Mouse (Mus musculus): ENCODE measurements at regions not wholly inside any gene's neighbourhood (a gene's known extent, or its start where the extent isn't known, plus 50 kb on each side); places are given as distances from the start of the nearest gene placed in this dataset.
"Not testable (repeated sequence)": the region's sequence is repeated elsewhere in the genome, so short reads cannot be mapped to it uniquely, and the experiment has no call there.

- no peak for DNase-seq
Observed at GRCm38 (mm10) chr6:3319378-3319777, 80.0 kb downstream of the Samd9l start.

GRCm38 (mm10) chr6:3307598-3308220 lies 91.7 kb downstream of the Samd9l start:
- DNase-seq = peak; percentile 72

GRCm38 (mm10) chr6:3304881-3305620 lies 94.3 kb downstream of the Samd9l start:
- not testable (repeated sequence) for DNase-seq

- not testable (repeated sequence) for DNase-seq
Observed at GRCm38 (mm10) chr6:3293316-3293715, 106.1 kb downstream of the Samd9l start.

GRCm38 (mm10) chr6:3291983-3292382 lies 107.4 kb downstream of the Samd9l start:
- not testable (repeated sequence) for DNase-seq

- DNase-seq = not testable (repeated sequence)
Observed at GRCm38 (mm10) chr6:3268726-3269125, 130.6 kb downstream of the Samd9l start.

- DNase-seq = not testable (repeated sequence)
Observed at GRCm38 (mm10) chr6:3265477-3265876, 133.9 kb downstream of the Samd9l start.
